Mouse (Mus musculus): ENCODE measurements around the gene Zcrb1. TPM values are rescaled to one million over a fixed set of nuclear protein-coding genes. Genes with fewer than 3 reads are reported as not detected.

The Zcrb1 gene
- total and polyA plus RNA-seq, 3 experiments, result 49.1 to 146 (median 60.3) TPM

DNA sequence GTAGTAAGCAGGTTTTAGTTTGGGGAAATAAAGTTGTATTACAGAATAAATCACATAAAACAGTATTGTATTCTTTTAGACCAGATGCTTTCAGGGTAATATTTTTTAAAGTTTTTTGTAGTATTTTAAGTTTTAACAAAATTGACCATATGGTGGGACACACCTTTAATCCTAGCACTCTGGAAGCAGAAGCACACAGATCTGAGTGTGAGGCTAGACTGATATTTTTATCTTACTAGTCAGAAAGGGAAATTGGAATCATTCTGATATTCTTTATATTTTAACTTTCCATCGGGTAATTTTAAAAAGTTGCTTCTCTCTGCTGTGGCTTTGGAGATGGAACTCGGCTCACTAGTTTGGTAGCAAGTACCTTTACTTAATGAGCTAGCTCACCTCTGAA lies 4.6 kb upstream of the Zcrb1 start:
- Histone ChIP-seq H3K4me3 (replicated peaks in 1 of 3; ENCODE audit: low read depth in 2 of 3, low read length in 2 of 3, poor library complexity in 1 of 3) (no peak overlapping the region), H3K27me3 (replicated peaks) (no peaks in the 10 kb centered on the region), H3K36me3 (replicated peaks in 1 of 2; ENCODE audit: control insufficient read depth in 1 of 2, insufficient read depth in 1 of 2, low read length in 1 of 2) (peaks cover 5 to 31% of the 10 kb centered on the region in 2 experiments), H3K4me1 (ENCODE audit: control insufficient read depth in 1 of 2, insufficient read depth in 2 of 2) (peaks cover 0 to 32% of the 10 kb centered on the region in 2 experiments; a peak in 2 of 4 replicates), H3K4me2 (ENCODE audit: insufficient read depth, low read depth, poor library complexity, severe bottlenecking) (no peak overlapping the region), H3K79me2 (replicated peaks; ENCODE audit: control insufficient read depth, extremely low read depth, insufficient read depth, poor library complexity, severe bottlenecking) (peaks cover 58% of the 10 kb centered on the region), H3K9ac (ENCODE audit: insufficient read depth, low read depth) (no peak overlapping the region), H3K27ac (ENCODE audit: insufficient read depth, low read depth) (no peak overlapping the region), H3K9me3 (replicated peaks; ENCODE audit: low read length) (no peaks in the 10 kb centered on the region)
- in situ Hi-C loops (cut with MboI; ENCODE audit: low pct_ligation_motif_present, low pct_unique_long_range_greater_than_20kb, low sequenced_read_pairs), result no loop called here
- dilution Hi-C loops (cut with MboI; ENCODE audit: extremely low pct_ligation_motif_present, extremely low pct_unique_long_range_greater_than_20kb, low sequenced_read_pairs), result no loop called here
- no peak for DNase-seq (ENCODE audit: extremely low read depth)
- TF ChIP-seq ZMIZ1 (IDR thresholded peaks at IDR 0.05; ENCODE audit: low read depth, low read length) (no peak), TCF12 (IDR thresholded peaks at IDR 0.05; ENCODE audit: low read depth, low read length) (no peak), POLR2A (IDR thresholded peaks at IDR 0.05; ENCODE audit: low read depth, low read length) (no peak), SMC3 (IDR thresholded peaks at IDR 0.05; ENCODE audit: low read depth, low read length) (no peak), MYC (IDR thresholded peaks at IDR 0.05; ENCODE audit: low read depth, low read length) (no peak), MAFK (IDR thresholded peaks at IDR 0.05; ENCODE audit: insufficient replicate concordance, low read length) (no peak), POLR2AphosphoS2 (IDR thresholded peaks at IDR 0.05; ENCODE audit: low read depth, low read length) (no peak), JUN (IDR thresholded peaks at IDR 0.05; ENCODE audit: insufficient read depth, low read depth, low read length) (no peak)

DNA sequence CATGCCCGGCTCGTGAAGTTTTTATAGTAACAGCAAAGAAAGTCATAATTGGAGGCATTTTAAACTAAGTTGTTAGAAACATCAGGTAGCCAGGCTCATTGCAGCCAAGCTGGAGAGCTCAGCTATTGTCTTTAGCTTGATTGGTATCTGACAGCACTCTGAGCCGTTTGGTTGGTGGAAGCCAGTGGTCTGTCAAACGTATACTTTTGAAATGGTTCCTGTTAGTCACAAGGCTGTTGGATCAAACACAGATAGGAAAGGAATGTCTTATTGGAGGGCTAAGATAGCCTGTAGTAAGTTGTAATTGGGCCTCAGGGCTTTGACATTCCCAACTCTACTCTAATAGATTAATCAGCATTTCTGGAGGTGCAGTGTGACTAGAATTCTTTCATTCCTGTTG lies 3.3 kb upstream of the Zcrb1 start:
- H3K27ac ChIP-seq (ENCODE audit: insufficient read depth, low read depth), result no peak overlapping the region
- peaks cover 64% of the 10 kb centered on the region for H3K79me2 ChIP-seq (replicated peaks; ENCODE audit: control insufficient read depth, extremely low read depth, insufficient read depth, poor library complexity, severe bottlenecking)
- H3K9me3 ChIP-seq (replicated peaks; ENCODE audit: low read length), result no peaks in the 10 kb centered on the region
- dilution Hi-C loops (cut with MboI; ENCODE audit: extremely low pct_ligation_motif_present, extremely low pct_unique_long_range_greater_than_20kb, low sequenced_read_pairs) (no loop called here), in situ Hi-C loops (cut with MboI; ENCODE audit: low pct_ligation_motif_present, low pct_unique_long_range_greater_than_20kb, low sequenced_read_pairs) (no loop called here)
- no peaks in the 10 kb centered on the region for H3K27me3 ChIP-seq (replicated peaks)
- H3K36me3 ChIP-seq (replicated peaks in 1 of 2; ENCODE audit: control insufficient read depth in 1 of 2, insufficient read depth in 1 of 2, low read length in 1 of 2), result peaks cover 3 to 26% of the 10 kb centered on the region in 2 experiments
- H3K4me3 ChIP-seq (replicated peaks in 1 of 3; ENCODE audit: low read depth in 2 of 3, low read length in 2 of 3, poor library complexity in 1 of 3), result no peak overlapping the region
- no peak for DNase-seq (ENCODE audit: extremely low read depth)
- H3K9ac ChIP-seq (ENCODE audit: insufficient read depth, low read depth), result no peak overlapping the region
- H3K4me1 ChIP-seq (ENCODE audit: control insufficient read depth in 1 of 2, insufficient read depth in 2 of 2), result peaks cover 0 to 42% of the 10 kb centered on the region in 2 experiments; a peak in 2 of 4 replicates
- TF ChIP-seq CHD1 (IDR thresholded peaks at IDR 0.05; ENCODE audit: low read depth, low read length), result no peak
- TF ChIP-seq ZC3H11A (IDR thresholded peaks at IDR 0.05; ENCODE audit: low read depth, low read length), result no peak
- TF ChIP-seq ETS1 (conservative IDR thresholded peaks at IDR 0.05; ENCODE audit: low read depth, low read length), result no peak
- TF ChIP-seq MAFK (IDR thresholded peaks at IDR 0.05; ENCODE audit: insufficient replicate concordance, low read length), result no peak
- no peak overlapping the region for H3K4me2 ChIP-seq (ENCODE audit: insufficient read depth, low read depth, poor library complexity, severe bottlenecking)

- Histone ChIP-seq H3K36me3 (replicated peaks in 1 of 2; ENCODE audit: control insufficient read depth in 1 of 2, insufficient read depth in 1 of 2, low read length in 1 of 2) (peaks cover 10 to 35% of the 10 kb centered on the region in 2 experiments), H3K27ac (ENCODE audit: insufficient read depth, low read depth) (peak overlapping the region; percentile 73; the same call in 1 of the 2 replicates)
- TF ChIP-seq MAX (IDR thresholded peaks at IDR 0.05; ENCODE audit: low read length) (peak; percentile 58; the same call in 1 of the 2 replicates), MXI1 (IDR thresholded peaks at IDR 0.05; ENCODE audit: low read depth, low read length) (peak; percentile 60; the same call in 1 of the 2 replicates), ZNF384 (IDR thresholded peaks at IDR 0.05; ENCODE audit: low read depth, low read length) (no peak), MYC (IDR thresholded peaks at IDR 0.05; ENCODE audit: low read depth, low read length) (peak; percentile 60; the same call in 1 of the 2 replicates)
These were observed 786 bp upstream of the Zcrb1 start for GRCm38 (mm10) chr15:93398699-93399540.

More at GRCm38 (mm10) chr15:93398699-93399540, 786 bp upstream of the Zcrb1 start:
- H3K4me1 ChIP-seq (ENCODE audit: control insufficient read depth in 1 of 2, insufficient read depth in 2 of 2), result peaks cover 0 to 40% of the 10 kb centered on the region in 2 experiments; a peak in 2 of 4 replicates
- no peak for DNase-seq (ENCODE audit: extremely low read depth)
- no peaks in the 10 kb centered on the region for H3K27me3 ChIP-seq (replicated peaks)
- H3K9ac ChIP-seq (ENCODE audit: insufficient read depth, low read depth), result peak overlapping the region; percentile 98
- dilution Hi-C loops (cut with MboI; ENCODE audit: extremely low pct_ligation_motif_present, extremely low pct_unique_long_range_greater_than_20kb, low sequenced_read_pairs), result no loop called here
- in situ Hi-C loops (cut with MboI; ENCODE audit: low pct_ligation_motif_present, low pct_unique_long_range_greater_than_20kb, low sequenced_read_pairs), result no loop called here
- H3K79me2 ChIP-seq (replicated peaks; ENCODE audit: control insufficient read depth, extremely low read depth, insufficient read depth, poor library complexity, severe bottlenecking), result peaks cover 69% of the 10 kb centered on the region
- H3K9me3 ChIP-seq (replicated peaks; ENCODE audit: low read length), result no peaks in the 10 kb centered on the region
- peak overlapping the region; percentile 68 to 94 (median 79) for H3K4me3 ChIP-seq (replicated peaks in 1 of 3; ENCODE audit: low read depth in 2 of 3, low read length in 2 of 3, poor library complexity in 1 of 3)
- H3K4me2 ChIP-seq (ENCODE audit: insufficient read depth, low read depth, poor library complexity, severe bottlenecking), result peak overlapping the region; percentile 61

Data from CH12.LX (cell line).